Comparison of ENCODE assay signal across 12 mouse cellular contexts in the genomic region with DNA sequence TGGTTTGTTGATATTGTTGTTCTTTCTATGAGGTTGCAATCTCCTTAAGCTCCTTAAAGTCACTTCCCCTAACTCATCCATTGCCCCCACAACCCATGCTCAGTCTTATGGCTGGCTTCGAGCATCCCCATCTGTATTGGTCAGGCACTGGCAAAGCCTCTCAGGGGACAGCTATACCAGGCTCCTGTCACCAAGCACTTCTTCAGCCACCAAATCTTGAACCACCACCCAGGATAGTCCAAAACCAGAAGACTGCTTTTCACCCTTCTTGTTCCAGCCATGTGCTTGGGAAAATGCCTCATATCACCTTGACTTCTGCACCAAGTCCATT. TPM values are rescaled to one million over a fixed set of nuclear protein-coding genes. Genes with fewer than 3 reads are reported as not detected.
DNase-seq lines count a peak whose midpoint lies in the region; ATAC-seq and TF ChIP-seq lines count a peak whose summit lies in the region.
"Had no signal": no experiment of that assay in that cellular context is flagged by ENCODE, and none has a peak within 500 bp of the region (broad histone marks: within the 10 kb centered on the region; RNA-seq: fewer than 3 reads in every experiment).

No protein-coding gene starts in this region.

- no peak for DNase-seq in forebrain, embryonic 14.5 days (ENCODE audit: low spot score)
- DNase-seq in intestine, embryonic 14.5 days (ENCODE audit: low spot score) = no peak
- no peak for DNase-seq in lung, postnatal 0 days (ENCODE audit: low spot score)
- DNase-seq in lung, postnatal 25 days (ENCODE audit: low spot score) = no peak
- no peak for DNase-seq in spleen, adult 12 weeks (ENCODE audit: low spot score)

- no peak overlapping the region for H3K9ac ChIP-seq in forebrain, embryonic 12.5 days
- no peak overlapping the region for H3K9ac ChIP-seq in forebrain, embryonic 14.5 days (ENCODE audit: low read length)
- no peak overlapping the region for H3K9ac ChIP-seq in intestine, embryonic 14.5 days (ENCODE audit: low read length)
- no peak overlapping the region for H3K9ac ChIP-seq in intestine, embryonic 15.5 days
- no peak overlapping the region for H3K9ac ChIP-seq in lung, postnatal 0 days (replicated peaks; ENCODE audit: low read depth)
- H3K9ac ChIP-seq in embryonic facial prominence, embryonic 12.5 days = no peak overlapping the region
- H3K9ac ChIP-seq: embryonic facial prominence, embryonic 15.5 days; liver, embryonic 12.5 days had no signal

- TF ChIP-seq CTCF in lung, postnatal 0 days (IDR thresholded peaks at IDR 0.05) = no peak

- WGBS in forebrain, embryonic 12.5 days = 95% methylated on average over 1 of the region's 1 CpGs
- WGBS in forebrain, embryonic 14.5 days = 84% methylated on average over 1 of the region's 1 CpGs
- WGBS in intestine, embryonic 14.5 days = 100% methylated on average over 1 of the region's 1 CpGs
- 84% methylated on average over 1 of the region's 1 CpGs for WGBS in intestine, embryonic 15.5 days
- WGBS in lung, postnatal 0 days = 88% methylated on average over 1 of the region's 1 CpGs
- WGBS in embryonic facial prominence, embryonic 12.5 days = 85% methylated on average over 1 of the region's 1 CpGs

- 0 out of 2 replicates have a peak, but pooled peaks have one; percentile 11 for ATAC-seq in forebrain, embryonic 12.5 days (ENCODE audit: low FRiP score)
- no peak; the same call in 1 of the 2 replicates for ATAC-seq in forebrain, embryonic 14.5 days
- ATAC-seq in intestine, embryonic 14.5 days (replicated peaks; ENCODE audit: low FRiP score, low TSS enrichment, low read depth) = 0 out of 2 replicates have a peak, but pooled peaks have one; percentile 1
- ATAC-seq in intestine, embryonic 15.5 days = no peak
- peak; percentile 7; the same call in 1 of the 2 replicates for ATAC-seq in lung, postnatal 0 days
- ATAC-seq in embryonic facial prominence, embryonic 12.5 days (ENCODE audit: insufficient number of reproducible peaks, insufficient read depth, low FRiP score, low TSS enrichment) = peak; percentile 57; the same call in 1 of the 2 replicates

- no peaks in the 10 kb centered on the region for H3K27me3 ChIP-seq in forebrain, embryonic 12.5 days
- no peaks in the 10 kb centered on the region for H3K27me3 ChIP-seq in forebrain, embryonic 14.5 days (replicated peaks; ENCODE audit: control insufficient read depth, insufficient read depth, low read length)
- H3K27me3 ChIP-seq in intestine, embryonic 14.5 days (replicated peaks; ENCODE audit: control insufficient read depth, insufficient read depth, low read length) = no peaks in the 10 kb centered on the region
- H3K27me3 ChIP-seq in intestine, embryonic 15.5 days (replicated peaks) = no peaks in the 10 kb centered on the region
- no peaks in the 10 kb centered on the region for H3K27me3 ChIP-seq in lung, postnatal 0 days (replicated peaks; ENCODE audit: insufficient read depth, low read length)
- no peaks in the 10 kb centered on the region for H3K27me3 ChIP-seq in embryonic facial prominence, embryonic 12.5 days
- H3K27me3 ChIP-seq: embryonic facial prominence, embryonic 15.5 days; liver, embryonic 12.5 days had no signal

- H3K27ac ChIP-seq in forebrain, embryonic 12.5 days = no peak overlapping the region
- H3K27ac ChIP-seq in forebrain, embryonic 14.5 days (ENCODE audit: low read depth, low read length) = no peak overlapping the region
- H3K27ac ChIP-seq in intestine, embryonic 14.5 days (ENCODE audit: low read depth) = no peak overlapping the region
- no peak overlapping the region for H3K27ac ChIP-seq in intestine, embryonic 15.5 days
- H3K27ac ChIP-seq in lung, postnatal 0 days (ENCODE audit: low read length) = no peak overlapping the region
- H3K27ac ChIP-seq in embryonic facial prominence, embryonic 12.5 days = no peak overlapping the region
- H3K27ac ChIP-seq: macrophage had no signal

- no peak overlapping the region for H3K4me2 ChIP-seq in forebrain, embryonic 12.5 days
- H3K4me2 ChIP-seq in forebrain, embryonic 14.5 days (ENCODE audit: low read length) = no peak overlapping the region
- no peak overlapping the region for H3K4me2 ChIP-seq in intestine, embryonic 14.5 days (ENCODE audit: low read length)
- no peak overlapping the region for H3K4me2 ChIP-seq in intestine, embryonic 15.5 days (replicated peaks)
- no peak overlapping the region for H3K4me2 ChIP-seq in lung, postnatal 0 days (replicated peaks; ENCODE audit: low read depth, low read length)
- no peak overlapping the region for H3K4me2 ChIP-seq in embryonic facial prominence, embryonic 12.5 days (replicated peaks)
- H3K4me2 ChIP-seq: embryonic facial prominence, embryonic 15.5 days; liver, embryonic 12.5 days had no signal

- TF ChIP-seq EP300 in lung, postnatal 0 days (IDR thresholded peaks at IDR 0.05) = no peak

- peaks cover 4% of the 10 kb centered on the region; the same call in 1 of the 2 replicates for H3K4me1 ChIP-seq in forebrain, embryonic 12.5 days
- no peaks in the 10 kb centered on the region for H3K4me1 ChIP-seq in forebrain, embryonic 14.5 days (ENCODE audit: control insufficient read depth, insufficient read depth, low read length)
- H3K4me1 ChIP-seq in intestine, embryonic 14.5 days (replicated peaks; ENCODE audit: control insufficient read depth, insufficient read depth, low read length) = peaks cover 17% of the 10 kb centered on the region
- H3K4me1 ChIP-seq in intestine, embryonic 15.5 days (replicated peaks) = peaks cover 17% of the 10 kb centered on the region
- peaks cover 5% of the 10 kb centered on the region; the same call in 1 of the 2 replicates for H3K4me1 ChIP-seq in lung, postnatal 0 days (ENCODE audit: insufficient read depth, low read depth, low read length)
- H3K4me1 ChIP-seq in embryonic facial prominence, embryonic 12.5 days = 0 out of 2 replicates have a peak, but pooled peaks cover 2% of the 10 kb centered on the region

- no peaks in the 10 kb centered on the region for H3K9me3 ChIP-seq in forebrain, embryonic 12.5 days
- H3K9me3 ChIP-seq in forebrain, embryonic 14.5 days (replicated peaks; ENCODE audit: control insufficient read depth, low read length) = no peaks in the 10 kb centered on the region
- peaks cover 5% of the 10 kb centered on the region; the same call in 1 of the 2 replicates for H3K9me3 ChIP-seq in intestine, embryonic 14.5 days (ENCODE audit: control insufficient read depth, low read length)
- no peaks in the 10 kb centered on the region for H3K9me3 ChIP-seq in intestine, embryonic 15.5 days
- no peaks in the 10 kb centered on the region for H3K9me3 ChIP-seq in lung, postnatal 0 days (ENCODE audit: low read length)
- peaks cover 4% of the 10 kb centered on the region; the same call in 1 of the 2 replicates for H3K9me3 ChIP-seq in embryonic facial prominence, embryonic 12.5 days
- H3K9me3 ChIP-seq: liver, embryonic 12.5 days had no signal

- no peak overlapping the region for H3K4me3 ChIP-seq in forebrain, embryonic 12.5 days (replicated peaks)
- no peak overlapping the region for H3K4me3 ChIP-seq in forebrain, embryonic 14.5 days (ENCODE audit: low read depth, low read length)
- H3K4me3 ChIP-seq in intestine, embryonic 14.5 days (ENCODE audit: low read depth, low read length) = no peak overlapping the region
- H3K4me3 ChIP-seq in intestine, embryonic 15.5 days (replicated peaks) = no peak overlapping the region
- no peak overlapping the region for H3K4me3 ChIP-seq in lung, postnatal 0 days (ENCODE audit: low read depth, low read length)
- H3K4me3 ChIP-seq in embryonic facial prominence, embryonic 12.5 days = no peak overlapping the region
- H3K4me3 ChIP-seq: embryonic facial prominence, embryonic 15.5 days; liver, embryonic 12.5 days had no signal

- no peaks in the 10 kb centered on the region for H3K36me3 ChIP-seq in forebrain, embryonic 12.5 days (replicated peaks)
- H3K36me3 ChIP-seq in forebrain, embryonic 14.5 days (ENCODE audit: control insufficient read depth, insufficient read depth, low read length) = no peaks in the 10 kb centered on the region
- peaks cover 12% of the 10 kb centered on the region; the same call in 1 of the 2 replicates for H3K36me3 ChIP-seq in intestine, embryonic 14.5 days (ENCODE audit: control insufficient read depth, insufficient read depth, low read length)
- peaks cover 12% of the 10 kb centered on the region for H3K36me3 ChIP-seq in intestine, embryonic 15.5 days
- 0 out of 2 replicates have a peak, but pooled peaks cover 3% of the 10 kb centered on the region for H3K36me3 ChIP-seq in lung, postnatal 0 days (ENCODE audit: insufficient read depth, low read length)
- peaks cover 12% of the 10 kb centered on the region for H3K36me3 ChIP-seq in embryonic facial prominence, embryonic 12.5 days

RNA-seq across cellular contexts. Expression of a gene that starts 41.5 kb away (rescaled TPM):
- polyA plus RNA-seq in forebrain, embryonic 12.5 days (2016; fragmentation: Nextera tagmentation; extraction: Ambion mirVana) = 22.7 TPM in 2 replicates
- 9.6 and 10.9 TPM in 2 replicates for polyA plus RNA-seq in forebrain, embryonic 14.5 days (2014; fragmentation: Nextera tagmentation; extraction: Ambion mirVana)
- polyA plus RNA-seq in intestine, embryonic 14.5 days (2014; fragmentation: Nextera tagmentation; extraction: Ambion mirVana) = 52.3 and 52.8 TPM in 2 replicates
- 37.5 and 38.9 TPM in 2 replicates for polyA plus RNA-seq in intestine, embryonic 15.5 days (2015; fragmentation: Nextera tagmentation; extraction: Ambion mirVana)
- 26.7 and 27.9 TPM in 2 replicates for polyA plus RNA-seq in lung, postnatal 0 days (2015; fragmentation: Nextera tagmentation; extraction: Ambion mirVana)
- polyA plus RNA-seq in embryonic facial prominence, embryonic 12.5 days (2016; fragmentation: Nextera tagmentation; extraction: Ambion mirVana) = 37.1 and 38.1 TPM in 2 replicates

RNA-seq across cellular contexts. Expression of a gene that starts 57.0 kb away (rescaled TPM):
- 0.38 TPM in 1 of 2 replicates, not detected in the other for polyA plus RNA-seq in forebrain, embryonic 12.5 days (2016; fragmentation: Nextera tagmentation; extraction: Ambion mirVana)
- 0.43 TPM in 1 of 2 replicates, not detected in the other for polyA plus RNA-seq in forebrain, embryonic 14.5 days (2014; fragmentation: Nextera tagmentation; extraction: Ambion mirVana)
- 0.64 and 1.3 TPM in 2 replicates for polyA plus RNA-seq in intestine, embryonic 14.5 days (2014; fragmentation: Nextera tagmentation; extraction: Ambion mirVana)
- polyA plus RNA-seq in intestine, embryonic 15.5 days (2015; fragmentation: Nextera tagmentation; extraction: Ambion mirVana) = 0.38 and 0.40 TPM in 2 replicates
- polyA plus RNA-seq in lung, postnatal 0 days (2015; fragmentation: Nextera tagmentation; extraction: Ambion mirVana) = 0.14 and 0.54 TPM in 2 replicates
- polyA plus RNA-seq in embryonic facial prominence, embryonic 12.5 days (2016; fragmentation: Nextera tagmentation; extraction: Ambion mirVana) = 0.70 and 1.3 TPM in 2 replicates
- polyA plus RNA-seq: macrophage; small intestine, adult 2 months had no signal

Comparison
In these comparisons a context has a peak if more than half of its experiments do, and no peak if none do; other contexts are left out.
1. ATAC-seq: peak in forebrain, embryonic 12.5 days (single experiment), intestine, embryonic 14.5 days (single experiment), lung, postnatal 0 days (single experiment) and embryonic facial prominence, embryonic 12.5 days (single experiment); none in forebrain, embryonic 14.5 days (single experiment) and intestine, embryonic 15.5 days (single experiment).